Mouse (Mus musculus) heart, adult 10 weeks (tissue): ENCODE data around the gene Cldn34b2. TPM values are rescaled to one million over a fixed set of nuclear protein-coding genes. Genes with fewer than 3 reads are reported as not detected.

ENCODE experiments used
- polyA plus RNA-seq: library from polyadenylated mRNA; stranded (reverse); fragments of 350-450 nt; fragmentation: Illumina TruSeq; extraction: RNeasy Lipid Tissue Mini Kit (QIAGEN cat#74804); gene quantifications from one replicate; pipeline ENCODE4 v1.2.3, GENCODE M21; 2014; ENCODE audit warnings: low read depth, low replicate concordance

The Cldn34b2 gene
- not detected for polyA plus RNA-seq

GRCm38 (mm10) chrX:155128312-155128711, at the start of gene Cldn34b2:
Gene Cldn34b2 (minus strand): TSS chrX:155128412.

GRCm38 (mm10) chrX:155093566-155093965, 34.6 kb downstream of the Cldn34b2 start, which contains the start of gene Magea2:
Gene Magea2 (minus strand): TSS chrX:155093666.

GRCm38 (mm10) chrX:155089693-155090092, 38.5 kb downstream of the Cldn34b2 start, which contains the start of gene Magea1:
Gene Magea1 (minus strand): TSS chrX:155089793.

Other genes starting within 250 kb of the Cldn34b2 start
- not detected for gene Cldn34b1, start 238.1 kb downstream of the Cldn34b2 start, polyA plus RNA-seq
- not detected for gene Magea6, start 192.4 kb downstream of the Cldn34b2 start, polyA plus RNA-seq
- not detected for gene Magea3, start 178.9 kb downstream of the Cldn34b2 start, polyA plus RNA-seq
- gene Magea8, start 132.6 kb downstream of the Cldn34b2 start, polyA plus RNA-seq = not detected
- gene Magea5, start 65.3 kb downstream of the Cldn34b2 start, polyA plus RNA-seq = not detected
- not detected for gene Magea1, start 38.6 kb downstream of the Cldn34b2 start, polyA plus RNA-seq
- not detected for gene Magea2, start 34.7 kb downstream of the Cldn34b2 start, polyA plus RNA-seq
- gene Sat1, start 88.0 kb upstream of the Cldn34b2 start, polyA plus RNA-seq = 61.5 TPM
- 31.3 TPM for gene Acot9, start 134.0 kb upstream of the Cldn34b2 start, polyA plus RNA-seq
- 40.3 TPM for gene Prdx4, start 212.3 kb upstream of the Cldn34b2 start, polyA plus RNA-seq